Mouse (Mus musculus) heart, postnatal 10 days (tissue): ENCODE measurements around the gene Glis1. TPM values are rescaled to one million over a fixed set of nuclear protein-coding genes. Genes with fewer than 3 reads are reported as not detected.
A peak's percentile ranks its signal among the peaks of the same experiment; 100 is the strongest.

ENCODE experiments used
- DNase-seq, 2 experiments: peaks; one replicate each; pipeline ENCODE4 v3.0.0; 2021
- intact Hi-C: fragments of 180-260 bp; cut with DNase I; formaldehyde crosslinking; loops from one replicate; pipeline ENCODE4 v1.15.1; 2025
- total RNA-seq, 2 experiments: library from RNA; stranded (reverse); gene quantifications; 2 replicates each; pipeline ENCODE4 v1.2.3; 2021

Gene Glis1
- total RNA-seq, 2 experiments from 2014 or later, result 0.38 TPM; not detected in 1

DNA sequence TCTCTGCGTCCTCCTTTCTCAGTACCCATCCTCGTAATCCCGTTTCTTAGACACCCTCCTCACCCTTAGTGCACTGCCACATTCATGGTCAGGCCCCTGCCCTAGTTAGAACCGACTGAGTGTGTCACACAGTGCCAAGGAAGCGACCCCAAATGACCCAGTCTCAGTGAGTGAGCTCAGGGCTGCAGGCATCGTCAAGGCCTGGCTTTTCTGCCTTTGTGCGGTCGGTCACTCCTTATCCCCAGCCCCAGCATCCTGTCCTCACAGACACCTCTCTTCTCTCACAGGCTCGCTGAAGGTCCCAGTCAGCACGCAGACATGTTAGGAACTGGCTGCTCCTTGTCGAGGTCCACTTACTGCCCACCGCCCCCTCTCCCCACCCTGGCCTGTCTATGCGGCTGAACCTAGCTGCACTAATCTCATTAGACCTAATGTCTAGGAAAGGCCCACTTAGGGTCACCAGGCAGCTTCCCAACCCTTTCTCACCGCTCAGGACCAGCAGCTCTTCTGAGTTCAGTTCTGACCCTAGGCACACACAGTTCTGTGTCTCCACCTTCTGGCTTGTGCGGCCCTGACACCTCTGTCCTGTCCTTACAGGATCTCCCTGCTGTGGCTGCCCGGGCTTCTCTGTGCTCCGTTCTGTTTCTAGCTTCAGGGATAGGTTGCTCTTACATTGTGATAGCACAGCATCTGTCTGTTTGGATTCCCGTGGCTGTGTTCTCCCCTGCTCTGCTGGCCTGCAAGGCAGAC is 18.1 kb downstream of the Glis1 start:
- intact Hi-C loops, result loop anchor here (2.0 kb wide), 1 partner anchor 30 kb away; no protein-coding TSS in a partner anchor
- no peak for DNase-seq

DNA sequence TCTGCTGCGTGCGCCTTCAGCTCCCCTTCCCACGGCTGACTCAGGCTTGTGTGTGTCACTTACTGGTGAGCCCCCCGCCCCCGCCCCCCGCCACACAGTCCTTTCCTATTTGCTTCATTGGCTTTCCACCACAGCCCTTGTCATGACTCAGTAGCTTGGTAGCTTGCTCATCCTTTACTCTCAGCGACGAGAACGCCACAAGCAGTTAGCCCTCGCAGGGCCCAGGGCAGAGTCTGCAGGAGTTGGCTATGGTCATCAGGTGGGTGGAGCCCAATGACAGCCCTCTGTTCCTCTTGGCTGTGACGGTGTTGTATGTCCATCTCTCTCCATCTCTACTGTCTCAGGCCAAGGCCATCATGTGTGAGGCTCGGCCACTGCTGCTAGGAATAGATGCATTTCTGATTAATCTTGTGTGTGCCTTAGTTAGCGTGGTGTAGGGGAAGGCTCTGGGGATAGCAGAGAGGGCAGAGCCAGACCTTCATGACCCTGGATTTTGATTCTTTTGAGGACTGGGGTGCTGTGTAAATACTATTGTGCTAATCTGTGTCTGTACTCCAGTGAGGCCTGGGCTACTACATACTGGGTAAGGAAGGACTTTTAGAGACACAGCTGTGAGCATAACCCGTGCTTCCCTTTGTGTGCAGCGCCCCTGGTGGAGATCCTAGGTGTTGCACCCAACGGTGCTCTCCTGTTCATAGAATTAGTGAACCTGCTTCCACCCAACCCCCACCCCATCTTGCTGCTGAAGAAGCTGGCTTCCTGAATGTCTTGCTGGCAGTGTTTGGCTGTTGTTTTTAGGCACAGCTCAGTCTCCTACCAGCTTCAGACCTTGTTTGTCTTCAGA is 19.0 kb downstream of the Glis1 start:
- DNase-seq, result peak; percentile 85 to 93
- intact Hi-C loops, result loop anchor here (2.0 kb wide), 1 partner anchor 31 kb away; no protein-coding TSS in a partner anchor

DNA sequence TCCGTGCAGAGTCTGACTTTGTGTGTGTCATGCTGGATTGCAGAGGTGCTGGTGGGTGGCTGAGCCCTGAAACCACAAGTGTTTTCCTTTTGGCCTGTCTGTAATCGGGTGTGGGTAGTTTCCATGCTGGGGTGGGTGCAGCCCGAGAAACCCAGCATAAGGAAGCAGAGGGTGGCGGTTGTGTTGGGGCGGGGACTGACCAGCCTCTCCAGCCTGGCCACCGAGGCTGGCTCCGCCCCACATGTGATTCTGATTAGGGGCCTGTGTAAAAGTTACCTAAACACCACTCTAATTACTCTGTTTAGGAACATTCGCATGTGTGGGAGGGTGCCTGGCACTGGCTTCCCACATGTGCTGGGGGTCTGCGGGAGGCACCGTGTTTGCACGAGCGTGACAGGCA is 23.2 kb downstream of the Glis1 start:
- intact Hi-C loops, result no loop called here
- no peak for DNase-seq

DNA sequence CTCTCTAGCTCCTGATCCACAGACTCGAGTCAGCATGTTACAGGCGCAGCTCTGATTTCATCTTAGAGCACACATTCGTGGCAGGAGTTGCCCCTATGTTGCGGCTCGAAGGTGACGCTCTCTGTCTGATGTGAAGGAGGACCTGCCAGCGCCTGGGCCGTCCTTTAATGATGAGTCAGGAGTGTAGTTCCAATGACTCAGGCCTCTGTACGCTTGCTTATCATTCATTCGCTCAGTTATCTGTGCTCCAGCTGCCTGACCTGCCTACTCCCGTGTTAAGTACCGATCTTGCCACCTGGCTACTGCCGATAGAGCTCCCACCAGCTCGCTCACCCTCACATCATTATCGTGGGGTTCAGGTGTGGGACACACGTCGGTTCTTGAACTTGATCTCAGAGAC is 24.5 kb downstream of the Glis1 start:
- DNase-seq, result no peak
- intact Hi-C loops, result no loop called here

DNA sequence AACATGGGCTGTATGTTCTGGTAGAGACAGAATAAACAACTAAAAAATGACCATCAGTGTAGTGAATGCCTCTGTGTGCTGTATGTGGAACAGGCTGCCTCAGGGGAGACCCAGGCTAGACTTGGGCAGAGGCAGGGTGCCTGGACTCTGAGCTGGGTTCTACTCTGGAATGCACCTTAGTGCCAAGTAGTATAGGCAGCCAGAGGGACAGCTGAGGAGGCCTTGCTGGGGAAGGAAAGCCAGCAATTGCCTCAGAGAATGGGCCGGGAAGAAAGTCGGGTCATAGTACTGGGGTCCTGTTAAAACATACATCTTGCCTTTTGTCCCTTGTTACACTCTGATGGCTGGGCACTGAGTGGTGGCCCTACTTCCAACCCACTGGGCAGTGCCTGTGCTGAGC is 25.1 kb downstream of the Glis1 start:
- intact Hi-C loops, result no loop called here
- no peak for DNase-seq

DNA sequence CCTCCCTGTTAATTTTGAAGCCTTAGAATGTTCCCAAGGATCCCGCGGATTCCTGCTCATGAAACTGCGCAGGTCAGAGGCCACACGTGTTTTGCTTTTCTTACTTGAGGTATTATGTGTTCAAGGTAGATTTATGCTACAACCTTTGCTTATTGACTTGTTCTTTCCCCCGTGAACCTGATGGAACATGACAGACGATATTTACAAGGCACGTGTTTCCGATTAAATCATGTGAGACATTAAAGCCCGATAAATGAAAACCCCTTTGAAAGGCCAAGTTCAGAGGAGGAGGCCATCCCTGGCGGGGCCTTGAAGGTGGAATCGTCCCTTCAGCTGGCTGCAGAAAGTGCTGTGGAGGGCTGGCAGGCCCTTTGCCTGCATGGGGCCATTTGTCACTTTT is 26.1 kb downstream of the Glis1 start:
- intact Hi-C loops, result no loop called here
- DNase-seq, result no peak

DNA sequence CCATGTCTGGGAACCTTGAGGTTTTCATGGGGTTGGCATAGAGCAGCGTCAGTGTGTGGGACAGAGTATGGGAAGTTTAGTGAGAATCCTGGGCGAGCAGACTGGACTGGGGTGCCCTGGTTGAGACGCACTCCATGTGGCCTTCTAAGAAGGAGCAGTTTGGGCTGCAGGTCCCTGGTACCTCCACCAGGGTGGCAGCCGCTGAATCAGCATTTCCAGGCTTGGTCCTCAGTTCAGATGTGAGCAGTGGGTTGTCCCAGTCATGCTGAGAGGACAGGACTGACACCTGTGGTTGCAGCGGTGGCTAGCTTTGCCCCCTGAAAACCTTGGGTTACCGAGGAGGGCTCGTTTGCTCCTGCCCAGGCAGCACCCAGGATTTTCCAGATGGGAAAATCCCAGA is 33.4 kb downstream of the Glis1 start:
- DNase-seq, result no peak
- intact Hi-C loops, result no loop called here

DNA sequence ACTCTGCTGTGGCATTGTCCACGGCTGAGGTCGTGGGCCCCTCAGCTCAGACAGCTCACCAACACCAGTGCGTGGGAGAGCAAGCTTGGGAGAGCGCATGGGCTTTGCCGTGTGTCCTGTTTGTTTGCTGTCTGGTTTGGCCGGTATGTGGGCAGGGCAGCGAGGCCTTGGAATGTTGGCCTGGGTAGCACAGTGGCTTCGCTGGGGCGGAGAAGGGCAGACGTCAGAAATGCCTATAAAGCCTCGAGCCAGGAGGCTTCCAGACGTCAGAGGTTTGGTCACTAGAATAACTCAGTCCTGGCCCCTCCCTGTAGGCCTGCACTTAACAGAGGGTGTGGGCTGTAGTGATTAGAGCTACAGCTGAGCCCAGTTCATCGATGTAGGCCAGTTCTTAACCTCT is 33.9 kb downstream of the Glis1 start:
- peak; percentile 26 to 32 for DNase-seq
- intact Hi-C loops, result no loop called here

DNA sequence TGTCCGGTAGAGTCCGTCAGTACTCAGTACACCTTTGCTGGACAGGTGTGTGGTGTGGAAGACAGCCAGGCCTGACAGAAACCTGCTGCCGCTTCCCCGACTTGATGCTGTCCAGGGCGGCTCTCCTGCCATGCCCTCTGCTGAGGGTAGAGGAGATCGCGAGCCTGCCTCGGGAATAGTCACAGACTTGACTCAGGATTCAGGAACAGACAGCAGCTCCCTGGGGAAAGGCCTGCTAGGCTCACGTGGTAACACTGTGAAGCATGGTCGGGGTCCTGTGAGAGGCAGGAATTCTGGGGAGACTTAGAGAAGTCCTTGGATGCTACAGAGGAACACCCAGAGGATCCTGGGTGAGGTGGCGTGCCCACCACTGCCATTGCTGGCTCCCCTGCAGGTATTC is 34.4 kb downstream of the Glis1 start:
- no peak for DNase-seq

DNA sequence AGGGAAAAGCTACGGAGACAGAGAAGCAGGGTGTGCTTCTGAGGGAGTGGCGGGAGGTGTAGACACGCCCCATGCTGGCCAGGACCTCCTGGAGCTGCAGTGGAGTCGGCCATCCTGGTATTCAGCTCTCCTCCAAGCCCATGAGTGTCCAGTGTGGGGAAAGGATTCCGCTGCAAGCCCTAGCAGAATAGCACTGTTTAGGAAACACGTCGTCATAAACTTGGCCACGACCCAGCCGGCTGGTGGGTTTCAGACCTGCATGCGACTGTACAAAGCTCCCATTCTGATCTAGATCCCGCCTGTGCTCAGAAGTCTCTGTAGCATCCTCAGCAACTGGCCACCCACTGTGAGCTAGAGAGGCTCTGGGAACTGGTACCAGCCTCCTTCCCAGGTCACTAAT is 41.9 kb downstream of the Glis1 start:
- no peak for DNase-seq
- intact Hi-C loops, result no loop called here

More for the DNA sequence above, 34.4 kb downstream of the Glis1 start:
- intact Hi-C loops, result no loop called here

DNA sequence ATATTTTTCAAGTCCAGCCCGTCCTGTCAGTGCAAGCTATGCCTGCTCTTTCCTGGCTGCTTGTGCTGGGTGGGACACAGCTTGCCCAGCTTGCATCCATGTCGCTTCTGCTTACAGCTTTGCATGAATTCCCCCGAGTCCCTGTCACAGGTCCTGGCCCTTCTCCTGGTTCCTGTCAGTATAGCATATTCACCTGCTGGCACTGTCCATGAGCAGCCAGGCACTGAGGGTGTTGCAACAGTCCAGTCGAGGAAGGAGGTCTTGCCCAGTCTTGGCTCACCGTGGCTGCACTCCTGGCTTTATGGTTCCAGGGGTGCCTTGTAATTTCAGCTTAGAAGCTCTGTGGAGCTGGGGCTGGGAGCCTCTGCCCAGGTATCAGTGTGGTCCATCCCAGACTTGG is 44.6 kb downstream of the Glis1 start:
- intact Hi-C loops, result no loop called here
- no peak for DNase-seq

DNA sequence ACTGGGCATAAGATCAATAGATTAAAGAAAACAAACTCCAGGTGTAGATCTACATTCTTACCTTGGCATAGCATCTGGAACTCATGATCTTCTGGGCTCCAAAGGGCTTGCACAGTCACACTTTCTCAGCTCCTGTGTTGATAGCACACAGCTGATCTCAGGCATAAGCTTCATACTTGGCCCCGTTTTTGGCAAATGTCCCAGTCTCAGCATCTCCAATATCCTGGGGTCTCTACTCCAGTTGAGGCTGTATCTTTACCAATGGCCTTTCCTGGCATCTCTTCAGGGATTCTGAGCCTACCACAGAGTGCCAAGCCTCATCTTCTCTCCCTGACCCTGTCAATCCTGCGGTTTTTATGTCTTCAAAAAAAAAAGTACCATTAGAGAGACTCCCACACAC is 48.1 kb downstream of the Glis1 start:
- intact Hi-C loops, result loop anchor here (10.0 kb wide), 1 partner anchor 172 kb away; no protein-coding TSS in a partner anchor
- DNase-seq, result no peak

DNA sequence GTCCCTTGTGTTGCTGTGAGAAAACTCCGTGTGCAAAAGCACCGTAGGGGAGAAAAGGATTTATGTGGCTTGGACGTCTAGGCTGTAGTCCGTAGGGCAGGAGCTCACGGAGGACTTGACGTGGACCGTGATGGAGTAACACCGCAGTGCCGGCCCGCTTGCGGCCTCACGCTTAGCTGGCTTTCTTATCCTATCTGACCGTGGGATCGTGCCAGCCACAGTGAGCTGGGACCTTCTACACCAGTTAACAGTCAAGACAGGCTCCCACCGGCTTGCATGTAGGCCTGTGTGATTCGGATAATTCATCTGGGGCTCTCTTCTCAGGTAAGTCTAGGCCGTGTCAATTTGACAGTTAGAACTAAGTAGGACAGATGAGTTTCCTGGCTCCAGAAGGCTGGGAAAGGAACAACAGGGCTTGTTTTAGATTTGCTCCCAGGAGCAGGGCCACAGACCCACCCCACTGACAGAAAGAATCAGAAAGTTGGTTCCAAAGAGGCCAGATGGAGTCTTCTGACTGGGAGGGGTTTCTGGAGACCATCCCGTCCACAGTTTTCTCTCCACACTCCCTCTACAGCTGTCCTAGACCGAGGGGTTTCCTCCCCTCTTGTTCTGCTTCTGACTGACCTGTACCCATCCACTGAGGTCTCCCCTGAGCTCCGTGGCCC is 49.3 kb downstream of the Glis1 start:
- intact Hi-C loops, result loop anchor here (10.0 kb wide), 1 partner anchor 171 kb away; no protein-coding TSS in a partner anchor

DNA sequence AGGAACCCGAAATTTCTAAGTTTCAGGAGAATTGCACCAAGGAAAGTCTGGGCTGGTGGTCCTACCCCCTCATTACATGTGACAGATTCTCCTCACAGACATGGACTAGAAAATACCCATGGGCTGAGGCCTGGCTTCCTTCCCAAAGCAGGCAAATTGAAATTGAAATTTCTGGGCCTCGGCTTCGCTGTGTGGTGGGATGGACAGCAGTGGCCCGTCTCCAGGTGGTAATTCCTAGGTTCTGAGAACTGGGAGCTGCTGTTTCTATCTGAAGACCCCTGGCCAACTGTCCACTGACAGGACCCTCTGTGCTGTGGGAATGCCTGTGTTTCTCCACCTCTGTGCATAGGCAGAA is 49.8 kb downstream of the Glis1 start:
- intact Hi-C loops, result loop anchor here (10.0 kb wide), 1 partner anchor 171 kb away; no protein-coding TSS in a partner anchor
- DNase-seq, result no peak

More for the DNA sequence above, 49.3 kb downstream of the Glis1 start:
- peak in 1 of 2 experiments; percentile 16 for DNase-seq

DNA sequence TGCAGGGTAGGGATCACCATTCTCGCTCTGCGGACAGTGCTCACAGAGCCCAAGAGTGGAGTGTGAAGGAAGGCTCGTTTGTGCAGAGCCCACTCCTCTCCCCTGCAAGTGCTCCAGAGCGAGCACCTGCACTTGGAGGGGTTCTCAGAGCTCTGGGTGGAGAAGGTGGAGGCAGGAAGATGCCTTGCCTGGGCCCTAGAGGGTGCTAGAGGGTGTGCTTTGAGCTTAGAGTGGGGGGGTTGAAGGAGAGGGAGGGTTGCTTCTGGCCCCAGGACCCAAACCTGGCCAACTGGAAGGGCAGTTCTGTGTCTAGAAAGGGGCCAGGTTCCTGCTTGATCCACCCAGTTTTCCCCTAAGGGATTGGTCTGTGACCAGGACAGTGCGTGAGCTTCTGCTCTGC is 51.5 kb downstream of the Glis1 start:
- intact Hi-C loops, result loop anchor here (10.0 kb wide), 1 partner anchor 169 kb away; no protein-coding TSS in a partner anchor

DNA sequence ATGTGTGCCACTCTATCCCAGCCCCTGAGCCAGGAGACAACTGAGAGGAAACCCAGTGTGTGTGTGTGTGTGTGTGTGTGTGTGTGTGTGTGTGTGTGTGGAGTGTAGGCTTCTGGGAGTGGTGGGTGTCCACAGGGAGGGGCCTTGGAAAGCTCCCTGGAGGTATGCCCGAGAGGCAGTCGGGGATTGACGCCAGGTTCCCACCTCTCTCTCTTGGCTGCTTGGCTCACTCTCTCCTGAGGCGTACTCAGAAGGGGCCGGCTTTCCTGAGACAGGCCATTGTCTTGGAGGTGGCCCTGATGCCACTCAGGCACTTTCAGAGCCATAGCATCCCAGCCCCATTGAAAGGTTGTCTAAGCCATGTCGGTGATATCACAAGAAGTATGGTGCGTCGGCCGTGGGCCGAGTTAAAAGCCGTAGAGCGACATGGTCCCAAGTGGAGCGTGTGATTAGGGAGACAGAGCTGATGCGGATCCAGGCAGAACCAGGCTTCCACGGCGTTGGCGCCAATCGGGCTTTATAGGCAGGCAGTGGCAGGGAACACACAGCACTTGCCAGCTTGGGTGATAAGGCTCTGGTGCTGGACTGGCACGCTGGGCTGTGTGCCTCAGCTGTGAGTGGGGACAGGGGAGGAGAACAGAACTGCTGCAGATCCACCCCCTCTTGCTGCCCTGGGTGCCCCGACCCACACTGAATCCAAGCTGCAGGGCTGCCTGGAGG is 54.9 kb downstream of the Glis1 start:
- DNase-seq, result peak; percentile 11 to 14
- intact Hi-C loops, result loop anchor here (10.0 kb wide), 1 partner anchor 166 kb away; no protein-coding TSS in a partner anchor

More for the DNA sequence above, 51.5 kb downstream of the Glis1 start:
- DNase-seq, result no peak

DNA sequence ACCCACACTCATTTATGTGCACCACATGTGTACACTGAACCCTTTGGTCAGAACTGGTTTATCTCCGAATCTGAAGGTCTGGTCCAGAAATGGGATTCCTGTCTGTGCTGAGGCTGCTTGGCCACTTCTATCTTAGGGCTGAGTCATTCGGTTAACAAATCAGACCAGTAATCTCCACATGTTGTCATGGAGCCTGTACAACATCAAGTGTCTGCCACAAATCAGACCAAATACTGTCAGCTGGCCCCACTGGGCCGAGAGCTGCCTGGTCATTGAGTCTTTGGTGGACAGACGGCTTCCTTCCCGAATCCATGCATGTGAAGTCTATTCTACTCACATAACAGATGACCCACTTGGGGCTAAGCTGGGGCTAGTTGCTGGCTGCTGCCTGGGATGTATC is 58.6 kb downstream of the Glis1 start:
- DNase-seq, result no peak
- intact Hi-C loops, result no loop called here

DNA sequence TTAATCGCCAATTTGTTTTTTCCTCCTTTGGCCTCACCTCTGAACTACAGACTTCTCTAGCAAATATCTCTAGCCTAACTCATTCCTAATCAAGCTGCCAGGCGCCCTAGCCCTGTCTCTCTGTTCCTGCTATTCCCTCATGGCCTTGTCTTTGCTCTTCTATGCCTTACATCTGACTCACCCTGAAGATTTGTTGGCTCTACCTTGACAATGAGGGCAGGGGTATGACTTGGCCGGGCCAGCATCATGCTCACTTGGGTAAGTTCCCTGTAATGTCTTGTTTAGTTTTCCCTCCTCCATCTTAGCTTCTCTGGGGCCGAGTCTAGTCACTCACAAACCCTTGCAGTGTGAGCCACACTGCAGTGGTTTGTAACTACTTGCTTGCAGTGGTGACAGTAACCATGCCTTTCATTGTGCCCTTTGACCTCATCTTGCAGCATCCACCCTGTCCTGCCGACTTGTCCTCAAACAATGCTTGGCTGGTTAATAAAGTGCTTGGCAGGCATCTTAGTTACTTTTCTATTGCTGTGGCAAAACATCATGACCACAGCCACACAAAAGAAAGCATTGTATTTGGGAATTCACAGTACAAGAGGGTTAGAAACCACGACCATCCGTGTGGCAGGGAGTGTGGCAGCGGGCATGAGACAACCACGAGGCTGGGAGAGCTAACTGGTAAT is 61.5 kb downstream of the Glis1 start:
- intact Hi-C loops, result no loop called here
- no peak for DNase-seq

DNA sequence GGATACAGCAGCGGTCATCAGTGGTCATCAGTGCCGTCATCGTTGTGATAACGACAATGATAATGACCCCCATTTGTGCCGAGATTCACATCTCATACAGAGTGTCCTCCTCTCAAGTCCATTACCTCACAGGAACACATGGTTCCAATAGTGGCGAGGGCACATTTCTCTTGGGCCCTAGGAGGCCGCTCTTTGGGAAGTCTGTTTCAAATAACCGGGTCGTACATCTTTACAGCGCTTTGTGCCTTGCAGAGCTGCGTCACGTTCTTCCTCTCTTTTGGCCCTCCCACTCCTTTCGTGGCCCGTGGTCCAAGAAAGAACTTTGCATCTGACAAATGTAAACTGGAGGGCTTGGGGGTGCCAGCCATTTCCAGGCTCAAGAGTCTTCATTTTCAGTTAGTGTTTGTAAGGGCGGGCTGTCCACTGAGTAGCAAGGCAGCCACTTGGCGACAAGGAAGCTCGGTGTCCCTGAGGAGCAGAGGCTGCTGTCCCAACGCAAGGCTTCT is 63.1 kb downstream of the Glis1 start:
- DNase-seq, result no peak
- intact Hi-C loops, result no loop called here
